Mouse (Mus musculus): Measurements from ENCODE around the gene Nfe2. TPM values are rescaled to one million over a fixed set of nuclear protein-coding genes. Genes with fewer than 3 reads are reported as not detected.
A peak's percentile ranks its signal among the peaks of the same experiment; 100 is the strongest.

Nfe2 gene
- 1.8 and 1.9 TPM in 2 replicates for polyA plus RNA-seq (2014; fragmentation: Nextera tagmentation; extraction: Ambion mirVana)

- 12% methylated on average over 15 of the region's 15 CpGs for WGBS
- Histone ChIP-seq H3K9me3 (ENCODE audit: control insufficient read depth, low read length) (no peaks in the 10 kb centered on the region), H3K9ac (ENCODE audit: low read length) (no peak within 1 kb of the TSS), H3K4me2 (ENCODE audit: low read length) (peak within 1 kb of the TSS; percentile 40), H3K27me3 (replicated peaks; ENCODE audit: control insufficient read depth, insufficient read depth, low read length) (0 out of 2 replicates have a peak, but pooled peaks cover 3% of the 10 kb centered on the region), H3K36me3 (ENCODE audit: control insufficient read depth, insufficient read depth, low read length) (no peaks in the 10 kb centered on the region), H3K27ac (ENCODE audit: low read depth) (no peak within 1 kb of the TSS), H3K4me3 (ENCODE audit: low read depth, low read length) (no peak within 1 kb of the TSS), H3K4me1 (replicated peaks; ENCODE audit: control insufficient read depth, insufficient read depth, low read length) (peaks cover 7% of the 10 kb centered on the region)
- DNase-seq (ENCODE audit: low spot score) (peak; percentile 59), ATAC-seq (replicated peaks; ENCODE audit: low FRiP score, low TSS enrichment, low read depth) (peak; percentile 67)
Observed at GRCm38 (mm10) chr15:103257790-103258728, at the start of gene Nfe2. Gene Nfe2 (minus strand): TSS chr15:103258403.

GRCm38 (mm10) chr15:103307125-103307524 is 48.9 kb upstream of the Nfe2 start:
- H3K4me2 ChIP-seq (ENCODE audit: low read length): no peak overlapping the region; the same call in 1 of the 2 replicates
- H3K4me1 ChIP-seq (replicated peaks; ENCODE audit: control insufficient read depth, insufficient read depth, low read length): peaks cover 42% of the 10 kb centered on the region
- H3K9ac ChIP-seq (ENCODE audit: low read length): no peak overlapping the region
- H3K36me3 ChIP-seq (ENCODE audit: control insufficient read depth, insufficient read depth, low read length): no peaks in the 10 kb centered on the region
- H3K27me3 ChIP-seq (replicated peaks; ENCODE audit: control insufficient read depth, insufficient read depth, low read length): no peaks in the 10 kb centered on the region
- ATAC-seq (replicated peaks; ENCODE audit: low FRiP score, low TSS enrichment, low read depth) (no peak), DNase-seq (ENCODE audit: low spot score) (peak; percentile 99)
- H3K27ac ChIP-seq (ENCODE audit: low read depth): no peak overlapping the region
- 2% methylated on average over 7 of the region's 7 CpGs for WGBS
- no peaks in the 10 kb centered on the region for H3K9me3 ChIP-seq (ENCODE audit: control insufficient read depth, low read length)
- no peak overlapping the region for H3K4me3 ChIP-seq (ENCODE audit: low read depth, low read length)

- WGBS: 29% methylated on average over 8 of the region's 8 CpGs
- H3K36me3 ChIP-seq (ENCODE audit: control insufficient read depth, insufficient read depth, low read length): no peaks in the 10 kb centered on the region
- no peak for ATAC-seq (replicated peaks; ENCODE audit: low FRiP score, low TSS enrichment, low read depth)
Observed at GRCm38 (mm10) chr15:103305792-103306645, 47.8 kb upstream of the Nfe2 start.

GRCm38 (mm10) chr15:103305070-103305678 is 47.0 kb upstream of the Nfe2 start:
- ATAC-seq (replicated peaks; ENCODE audit: low FRiP score, low TSS enrichment, low read depth): peak; percentile 94
- Histone ChIP-seq H3K4me1 (replicated peaks; ENCODE audit: control insufficient read depth, insufficient read depth, low read length) (peaks cover 61% of the 10 kb centered on the region), H3K4me3 (ENCODE audit: low read depth, low read length) (peak overlapping the region; percentile 42), H3K27me3 (replicated peaks; ENCODE audit: control insufficient read depth, insufficient read depth, low read length) (no peaks in the 10 kb centered on the region), H3K36me3 (ENCODE audit: control insufficient read depth, insufficient read depth, low read length) (no peaks in the 10 kb centered on the region), H3K27ac (ENCODE audit: low read depth) (peak overlapping the region; percentile 90), H3K9me3 (ENCODE audit: control insufficient read depth, low read length) (no peaks in the 10 kb centered on the region), H3K4me2 (ENCODE audit: low read length) (peak overlapping the region; percentile 66), H3K9ac (ENCODE audit: low read length) (peak overlapping the region; percentile 55)
- peak; percentile 99 for DNase-seq (ENCODE audit: low spot score)
- WGBS: under 1% methylated on average over 70 of the region's 71 CpGs

More at GRCm38 (mm10) chr15:103305792-103306645, 47.8 kb upstream of the Nfe2 start:
- Histone ChIP-seq H3K9me3 (ENCODE audit: control insufficient read depth, low read length) (no peaks in the 10 kb centered on the region), H3K27ac (ENCODE audit: low read depth) (peak overlapping the region; percentile 90), H3K9ac (ENCODE audit: low read length) (peak overlapping the region; percentile 55), H3K4me1 (replicated peaks; ENCODE audit: control insufficient read depth, insufficient read depth, low read length) (peaks cover 53% of the 10 kb centered on the region), H3K4me2 (ENCODE audit: low read length) (peak overlapping the region; percentile 66), H3K27me3 (replicated peaks; ENCODE audit: control insufficient read depth, insufficient read depth, low read length) (no peaks in the 10 kb centered on the region), H3K4me3 (ENCODE audit: low read depth, low read length) (peak overlapping the region; percentile 42; the same call in 1 of the 2 replicates)
- no peak for DNase-seq (ENCODE audit: low spot score)

DNA sequence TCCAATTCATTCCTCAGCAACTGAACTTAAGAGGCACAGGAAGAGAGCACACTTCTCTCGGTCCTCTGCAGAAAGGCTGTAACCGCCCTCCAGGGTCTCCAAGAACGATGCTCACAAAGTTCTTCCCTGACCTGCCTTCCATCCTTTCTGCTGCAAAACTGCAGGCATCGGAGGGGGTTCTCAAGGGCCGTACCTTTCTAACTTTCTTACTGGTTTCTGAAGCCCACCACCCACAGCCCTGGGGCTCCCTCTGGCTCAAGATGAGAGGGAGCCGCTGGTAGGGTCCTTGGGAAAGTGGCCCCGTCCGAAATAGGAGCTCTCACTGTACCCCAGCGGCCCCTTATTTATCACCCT is 46.4 kb upstream of the Nfe2 start:
- ATAC-seq (replicated peaks; ENCODE audit: low FRiP score, low TSS enrichment, low read depth): no peak; the same call in 1 of the 2 replicates
- H3K4me1 ChIP-seq (replicated peaks; ENCODE audit: control insufficient read depth, insufficient read depth, low read length): peaks cover 67% of the 10 kb centered on the region
- H3K9me3 ChIP-seq (ENCODE audit: control insufficient read depth, low read length): no peaks in the 10 kb centered on the region
- no peaks in the 10 kb centered on the region for H3K36me3 ChIP-seq (ENCODE audit: control insufficient read depth, insufficient read depth, low read length)
- no peak for DNase-seq (ENCODE audit: low spot score)
- H3K9ac ChIP-seq (ENCODE audit: low read length): peak overlapping the region; percentile 53
- under 1% methylated on average over 9 of the region's 9 CpGs for WGBS
- peak overlapping the region; percentile 42 for H3K4me3 ChIP-seq (ENCODE audit: low read depth, low read length)
- peak overlapping the region; percentile 66 for H3K4me2 ChIP-seq (ENCODE audit: low read length)
- H3K27me3 ChIP-seq (replicated peaks; ENCODE audit: control insufficient read depth, insufficient read depth, low read length): no peaks in the 10 kb centered on the region
- peak overlapping the region; percentile 88 for H3K27ac ChIP-seq (ENCODE audit: low read depth)

GRCm38 (mm10) chr15:103303916-103304615 is 45.9 kb upstream of the Nfe2 start:
- Histone ChIP-seq H3K4me3 (ENCODE audit: low read depth, low read length) (peak overlapping the region; percentile 42), H3K36me3 (ENCODE audit: control insufficient read depth, insufficient read depth, low read length) (peaks cover 4% of the 10 kb centered on the region; the same call in 1 of the 2 replicates), H3K4me2 (ENCODE audit: low read length) (peak overlapping the region; percentile 66), H3K9me3 (ENCODE audit: control insufficient read depth, low read length) (no peaks in the 10 kb centered on the region), H3K4me1 (replicated peaks; ENCODE audit: control insufficient read depth, insufficient read depth, low read length) (peaks cover 71% of the 10 kb centered on the region), H3K27me3 (replicated peaks; ENCODE audit: control insufficient read depth, insufficient read depth, low read length) (no peaks in the 10 kb centered on the region), H3K9ac (ENCODE audit: low read length) (no peak overlapping the region; the same call in 1 of the 2 replicates), H3K27ac (ENCODE audit: low read depth) (peak overlapping the region; percentile 88)
- ATAC-seq (replicated peaks; ENCODE audit: low FRiP score, low TSS enrichment, low read depth) (no peak), DNase-seq (ENCODE audit: low spot score) (no peak)
- WGBS: 10% methylated on average over 8 of the region's 8 CpGs

- WGBS: 21% methylated on average over 6 of the region's 6 CpGs
- Histone ChIP-seq H3K27me3 (replicated peaks; ENCODE audit: control insufficient read depth, insufficient read depth, low read length) (no peaks in the 10 kb centered on the region), H3K4me2 (ENCODE audit: low read length) (no peak overlapping the region; the same call in 1 of the 2 replicates), H3K27ac (ENCODE audit: low read depth) (peak overlapping the region; percentile 88), H3K4me1 (replicated peaks; ENCODE audit: control insufficient read depth, insufficient read depth, low read length) (peaks cover 72% of the 10 kb centered on the region), H3K9me3 (ENCODE audit: control insufficient read depth, low read length) (no peaks in the 10 kb centered on the region), H3K9ac (ENCODE audit: low read length) (0 out of 2 replicates have a peak overlapping the region, but pooled peaks have one; percentile 22), H3K36me3 (ENCODE audit: control insufficient read depth, insufficient read depth, low read length) (peaks cover 19% of the 10 kb centered on the region), H3K4me3 (ENCODE audit: low read depth, low read length) (no peak overlapping the region)
- DNase-seq (ENCODE audit: low spot score) (no peak), ATAC-seq (replicated peaks; ENCODE audit: low FRiP score, low TSS enrichment, low read depth) (no peak)
Observed at GRCm38 (mm10) chr15:103302341-103303021, 44.3 kb upstream of the Nfe2 start.

Data from intestine, embryonic 14.5 days (tissue).